In genomic region chr14:20768581-20768980, GRCm38 (mm10) we compare ENCODE assay signal across 11 mouse cellular contexts. TPM values are rescaled to one million over a fixed set of nuclear protein-coding genes. Genes with fewer than 3 reads are reported as not detected.
DNase-seq lines count a peak whose midpoint lies in the region; ATAC-seq lines count a peak whose summit lies in the region.
"Had no signal": no experiment of that assay in that cellular context is flagged by ENCODE, and none has a peak within 500 bp of the region (broad histone marks: within the 10 kb centered on the region; RNA-seq: fewer than 3 reads in every experiment).

No protein-coding gene starts in this region.

- H3K36me3 ChIP-seq in heart, embryonic 12.5 days: peaks cover 49% of the 10 kb centered on the region
- peaks cover 14% of the 10 kb centered on the region for H3K36me3 ChIP-seq in lung, embryonic 16.5 days (ENCODE audit: control insufficient read depth, insufficient read depth, low read length)

- peak; percentile 27 for DNase-seq in kidney, postnatal 10 days
- DNase-seq in kidney, adult 8-10 months: no peak
- peak; percentile 69 for DNase-seq in adipocyte (ENCODE audit: low spot score)
- DNase-seq in thymus, postnatal 36 days: no peak
- no peak for DNase-seq in adrenal gland, adult 8-10 months
- no peak for DNase-seq in embryo, embryonic 10 days (ENCODE audit: low spot score)

- H3K27ac ChIP-seq in heart, embryonic 12.5 days (ENCODE audit: poor library complexity, severe bottlenecking): peak overlapping the region; percentile 91
- H3K27ac ChIP-seq in lung, embryonic 16.5 days (ENCODE audit: low read length): peak overlapping the region; percentile 90
- H3K27ac ChIP-seq: liver, embryonic 14.5 days; neural tube, embryonic 12.5 days had no signal

- H3K27me3 ChIP-seq in heart, embryonic 12.5 days (replicated peaks): no peaks in the 10 kb centered on the region
- H3K27me3 ChIP-seq in lung, embryonic 16.5 days (ENCODE audit: control insufficient read depth, insufficient read depth, low read depth, low read length): no peaks in the 10 kb centered on the region
- H3K27me3 ChIP-seq: CH12.LX; neural tube, embryonic 12.5 days had no signal

- ATAC-seq in heart, embryonic 12.5 days (ENCODE audit: insufficient number of reproducible peaks, low FRiP score): peak; percentile 58
- peak; percentile 93 for ATAC-seq in lung, embryonic 16.5 days (ENCODE audit: low read depth)

- 23% methylated on average over 5 of the region's 5 CpGs for WGBS in heart, embryonic 12.5 days
- WGBS in lung, embryonic 16.5 days: 34% methylated on average over 5 of the region's 5 CpGs

- H3K9ac ChIP-seq in heart, embryonic 12.5 days: peak overlapping the region; percentile 44; the same call in 1 of the 2 replicates
- no peak overlapping the region for H3K9ac ChIP-seq in lung, embryonic 16.5 days (ENCODE audit: low read length)
- H3K9ac ChIP-seq: liver, embryonic 14.5 days; neural tube, embryonic 12.5 days had no signal

- peak overlapping the region; percentile 24 for H3K4me2 ChIP-seq in heart, embryonic 12.5 days
- H3K4me2 ChIP-seq in lung, embryonic 16.5 days (ENCODE audit: low read depth, low read length): no peak overlapping the region
- H3K4me2 ChIP-seq: neural tube, embryonic 12.5 days had no signal

- no peaks in the 10 kb centered on the region for H3K9me3 ChIP-seq in heart, embryonic 12.5 days (replicated peaks)
- H3K9me3 ChIP-seq in lung, embryonic 16.5 days (ENCODE audit: control insufficient read depth, low read length): no peaks in the 10 kb centered on the region
- H3K9me3 ChIP-seq: neural tube, embryonic 12.5 days had no signal

- H3K4me1 ChIP-seq in heart, embryonic 12.5 days (replicated peaks): peaks cover 57% of the 10 kb centered on the region
- peaks cover 23% of the 10 kb centered on the region for H3K4me1 ChIP-seq in lung, embryonic 16.5 days (replicated peaks; ENCODE audit: control insufficient read depth, insufficient read depth, low read length)
- H3K4me1 ChIP-seq: neural tube, embryonic 12.5 days had no signal

- H3K4me3 ChIP-seq in heart, embryonic 12.5 days: no peak overlapping the region
- H3K4me3 ChIP-seq in lung, embryonic 16.5 days (ENCODE audit: low read length): no peak overlapping the region
- H3K4me3 ChIP-seq: neural tube, embryonic 12.5 days had no signal

RNA-seq across cellular contexts. Expression of gene Camk2g, which starts 25.3 kb away (rescaled TPM):
- 65.4 and 69.5 TPM in 2 replicates for polyA plus RNA-seq in heart, embryonic 12.5 days (2016; fragmentation: Nextera tagmentation; extraction: Ambion mirVana)
- polyA plus RNA-seq in lung, embryonic 16.5 days (2015; fragmentation: Nextera tagmentation; extraction: Ambion mirVana): 33.7 and 37.0 TPM in 2 replicates
- total RNA-seq in adrenal gland, adult 8-10 months (2022): 10 to 100 TPM; 63.3 to 74.9 (median 69.1) TPM

RNA-seq across cellular contexts. Expression of gene Ndst2, which starts 34.2 kb away (rescaled TPM):
- 17.9 and 18.8 TPM in 2 replicates for polyA plus RNA-seq in heart, embryonic 12.5 days (2016; fragmentation: Nextera tagmentation; extraction: Ambion mirVana)
- polyA plus RNA-seq in lung, embryonic 16.5 days (2015; fragmentation: Nextera tagmentation; extraction: Ambion mirVana): 26.6 and 29.9 TPM in 2 replicates
- 10 to 100 TPM; 27.7 to 51.1 (median 34.4) TPM for total RNA-seq in adrenal gland, adult 8-10 months (2022)

Comparison
In these comparisons a context has a peak if more than half of its experiments do, and no peak if none do; other contexts are left out.
1. DNase-seq: peak in kidney, postnatal 10 days (single experiment) and adipocyte (single experiment); none in kidney, adult 8-10 months (0 of 2), thymus, postnatal 36 days (0 of 2), adrenal gland, adult 8-10 months (single experiment) and embryo, embryonic 10 days (single experiment).